Mouse (Mus musculus): ENCODE measurements around the gene Ccdc3. TPM values are rescaled to one million over a fixed set of nuclear protein-coding genes. Genes with fewer than 3 reads are reported as not detected.

Ccdc3 gene
- total RNA-seq, 2 experiments from 2014 or later, result 7.4 TPM

DNA sequence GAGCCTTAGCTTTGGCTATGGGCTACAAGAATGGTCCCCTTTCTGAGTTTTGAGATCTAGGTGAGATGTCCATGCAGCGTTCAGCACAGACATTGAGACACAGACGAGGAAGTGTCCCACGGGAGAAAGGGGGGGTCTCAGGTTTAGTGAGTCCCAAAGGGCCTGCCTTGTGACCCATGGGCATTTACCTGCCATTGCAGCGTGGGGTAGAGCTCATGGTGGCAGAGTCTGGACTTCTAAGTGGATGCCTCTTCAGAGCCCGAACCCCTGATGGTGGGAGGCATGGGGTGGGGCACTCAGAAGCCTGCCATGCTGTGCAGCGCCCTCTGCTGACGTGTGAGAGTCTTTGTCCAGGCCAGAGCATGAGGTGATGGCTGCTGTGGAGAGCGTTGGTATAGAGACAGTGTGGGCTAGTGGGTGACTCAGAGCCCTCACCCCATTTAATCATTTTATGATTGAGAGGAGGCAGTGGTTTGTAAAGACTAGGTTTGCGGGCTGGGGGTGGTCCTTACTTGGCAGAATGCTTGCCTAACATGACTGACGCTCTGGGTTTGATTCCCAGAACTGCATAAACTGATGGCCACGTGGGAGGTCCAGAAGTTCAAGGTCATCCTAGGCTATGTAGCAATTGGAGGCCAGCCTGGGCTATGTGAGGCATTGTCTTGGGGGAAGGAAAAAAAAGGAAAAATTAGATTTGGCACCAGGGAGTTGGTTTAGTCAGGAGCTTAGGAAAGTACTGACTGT is 23.6 kb downstream of the Ccdc3 start:
- no peak for DNase-seq

DNA sequence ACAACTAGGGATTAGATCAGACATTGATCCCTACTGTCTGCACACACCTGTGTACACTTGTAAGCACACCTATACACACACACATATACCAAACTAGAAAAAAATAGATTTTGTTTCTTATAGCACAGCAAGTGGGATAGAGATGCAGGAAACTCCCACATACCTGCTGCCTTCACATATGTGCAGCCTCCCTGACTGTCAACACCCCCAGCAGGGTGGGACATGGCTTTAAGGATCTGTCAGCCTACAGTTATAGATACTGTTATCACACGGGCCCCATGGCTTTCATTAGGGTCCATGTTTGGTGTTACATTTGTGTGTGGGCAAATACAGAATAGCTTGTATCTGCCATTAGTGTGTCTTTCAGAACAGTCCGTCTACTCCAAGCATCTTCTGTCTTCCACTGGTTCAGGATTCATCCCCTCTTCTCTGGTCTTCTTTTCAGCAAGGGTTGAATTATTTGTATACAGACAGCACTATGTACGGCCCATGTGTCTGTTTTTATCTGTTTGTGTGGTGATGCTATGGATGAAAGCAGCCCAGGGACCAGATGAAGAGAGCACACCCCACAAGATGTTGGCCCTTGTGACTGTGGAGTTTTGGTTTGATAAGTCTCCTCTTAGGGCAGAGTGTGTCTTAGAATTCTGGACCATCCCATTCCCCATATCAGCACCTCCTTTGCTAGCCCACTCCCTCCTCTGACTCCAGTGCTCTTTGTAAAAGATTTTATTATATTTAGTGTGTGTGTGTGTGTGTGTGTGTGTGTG is 24.5 kb downstream of the Ccdc3 start:
- DNase-seq, result no peak

DNA sequence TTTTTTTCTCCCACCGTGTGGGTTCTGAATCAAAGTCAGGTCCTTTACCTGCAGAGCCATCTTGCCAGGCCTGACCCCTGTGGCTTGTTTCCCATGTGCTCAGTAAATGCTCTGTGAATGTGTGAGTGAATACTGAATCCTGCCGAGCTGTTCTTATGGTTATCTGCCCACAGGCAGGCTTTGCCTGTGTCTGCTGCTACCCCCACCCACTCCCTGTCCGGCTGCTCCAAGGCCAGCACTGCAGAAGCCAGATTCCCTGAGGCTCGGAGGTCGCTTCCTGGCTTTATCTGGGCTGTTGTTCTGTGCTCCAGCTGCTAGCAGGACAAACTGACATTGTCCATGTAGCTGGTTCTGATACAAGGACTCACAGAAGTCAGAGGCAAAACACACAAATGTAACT is 25.2 kb downstream of the Ccdc3 start:
- no peak for DNase-seq

DNA sequence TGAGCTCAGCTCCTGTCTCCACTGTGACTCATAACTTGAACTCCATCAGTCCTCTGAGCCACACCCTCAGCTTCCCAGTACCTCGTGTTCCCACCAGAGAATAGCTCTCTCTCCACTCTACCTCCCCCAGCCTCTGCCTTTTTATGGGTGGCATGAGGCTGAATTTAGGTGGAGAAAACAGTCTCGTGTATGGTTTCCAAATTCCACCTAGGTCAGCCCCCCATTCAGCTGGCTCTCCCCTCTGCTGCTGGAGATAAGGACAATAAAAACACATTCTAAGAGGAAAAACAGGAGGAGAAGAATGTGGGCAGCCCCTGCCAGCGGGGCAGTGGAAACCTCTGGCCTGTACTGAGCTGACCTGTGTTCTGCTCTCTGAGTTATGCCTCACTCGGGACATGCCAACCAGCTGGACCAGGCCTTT is 28.4 kb downstream of the Ccdc3 start:
- DNase-seq, result no peak

DNA sequence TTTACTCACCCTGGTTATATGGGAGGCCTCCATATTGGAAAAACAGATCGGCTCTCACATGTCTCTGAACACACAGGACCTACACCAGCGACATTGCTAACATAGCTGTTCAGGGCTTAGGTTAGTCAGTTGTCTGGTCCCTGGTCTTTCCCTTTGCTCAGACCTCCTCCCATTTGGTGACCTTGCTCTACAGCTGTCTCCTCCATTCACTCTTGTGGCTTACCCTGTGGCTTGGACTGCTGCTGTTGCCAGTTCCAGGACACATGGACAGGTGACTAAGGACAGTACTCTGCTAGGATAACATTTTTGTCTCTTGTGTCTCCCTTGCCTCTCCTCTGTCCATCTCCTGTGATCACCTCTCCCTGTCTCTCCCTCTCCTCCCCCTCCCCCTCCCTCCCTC is 29.2 kb downstream of the Ccdc3 start:
- no peak for DNase-seq

DNA sequence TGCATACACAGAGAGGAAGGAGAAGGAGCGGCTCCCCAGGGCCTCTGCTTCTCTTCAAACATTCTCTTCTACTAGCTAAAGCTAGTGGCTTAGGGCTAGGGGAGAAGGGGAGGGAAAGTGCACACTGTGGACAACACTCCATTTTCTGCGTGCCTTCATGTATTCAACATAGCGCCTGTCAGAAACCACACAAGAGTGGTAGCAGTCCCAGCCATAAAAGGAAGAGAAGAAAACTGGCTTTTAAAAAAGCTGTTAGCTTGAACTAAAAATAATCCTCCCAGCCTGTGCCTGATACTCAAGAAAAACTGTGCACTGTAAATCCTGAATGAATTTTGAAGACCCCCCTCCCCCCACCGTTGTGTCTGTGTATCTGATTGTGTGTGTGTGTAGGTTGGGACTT is 33.2 kb downstream of the Ccdc3 start:
- DNase-seq, result no peak

DNA sequence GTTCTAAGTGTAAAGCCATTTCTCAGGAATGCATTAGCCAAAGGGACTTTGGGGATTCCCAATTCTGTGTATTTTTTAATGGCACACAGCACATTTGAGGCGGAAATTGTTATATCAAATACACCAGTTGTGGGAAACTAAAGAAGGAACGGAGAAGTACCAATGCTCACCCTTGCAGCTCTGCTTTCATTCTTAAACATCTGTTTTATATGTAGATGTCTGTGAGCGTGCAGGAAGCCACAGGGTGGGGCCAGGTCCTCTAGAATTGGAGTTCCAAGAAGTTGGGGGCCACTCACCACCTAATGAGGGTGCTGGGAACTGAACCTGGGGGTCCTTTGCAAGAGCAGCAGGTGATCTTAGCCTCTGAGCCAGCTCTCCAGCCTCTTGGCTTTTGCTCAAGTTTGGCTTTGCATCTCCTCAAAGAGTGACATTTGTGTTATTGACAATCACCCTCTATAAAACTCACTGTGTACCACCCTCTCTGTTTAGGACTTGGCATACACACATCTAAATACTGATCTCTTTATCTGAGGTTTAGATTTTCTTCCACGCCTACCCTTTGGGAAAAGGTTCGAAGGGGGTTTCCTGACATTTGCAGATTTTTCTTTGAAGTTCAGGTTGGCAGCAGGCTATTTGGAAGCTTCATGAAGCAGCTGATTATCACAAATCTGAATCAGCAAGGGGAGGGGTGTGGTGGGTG is 33.9 kb downstream of the Ccdc3 start:
- DNase-seq, result no peak

DNA sequence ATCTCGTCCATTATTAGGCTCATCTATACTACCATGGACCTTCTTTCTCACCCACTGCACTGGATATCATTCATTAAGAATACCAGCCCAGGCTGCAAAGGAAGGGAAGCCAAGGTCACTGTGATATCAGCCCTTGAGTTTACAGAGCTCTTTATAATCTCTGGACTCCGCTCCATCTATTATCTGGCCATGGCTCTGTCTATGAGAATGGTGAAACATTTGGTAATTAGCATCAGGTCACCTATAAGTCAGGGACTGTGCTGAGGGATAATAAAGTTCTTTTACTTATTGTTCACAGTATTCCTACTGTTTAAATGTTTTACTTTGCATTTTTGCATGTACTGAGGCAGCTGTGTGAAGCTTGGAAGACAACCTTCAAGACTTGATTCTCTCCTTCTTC is 35.2 kb downstream of the Ccdc3 start:
- DNase-seq, result no peak

DNA sequence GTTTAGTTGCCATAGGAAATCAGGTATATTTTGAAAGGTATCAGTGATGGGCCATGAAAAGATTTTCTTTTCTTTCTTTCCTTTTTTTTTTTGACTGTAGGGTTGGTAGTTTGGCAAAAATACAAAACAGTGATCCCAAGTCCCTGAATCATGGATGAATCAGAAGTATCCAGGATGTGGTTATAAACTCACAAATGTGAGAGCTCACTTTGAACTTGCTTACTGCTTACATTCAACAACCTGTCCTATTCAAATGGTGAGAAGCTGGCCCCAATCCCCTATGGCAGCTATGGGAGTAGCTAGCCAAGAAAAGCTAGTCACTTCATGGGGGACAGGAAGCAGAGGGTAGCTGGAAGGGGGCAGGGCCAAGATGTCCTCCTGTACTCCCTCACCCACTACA is 37.1 kb downstream of the Ccdc3 start:
- no peak for DNase-seq

DNA sequence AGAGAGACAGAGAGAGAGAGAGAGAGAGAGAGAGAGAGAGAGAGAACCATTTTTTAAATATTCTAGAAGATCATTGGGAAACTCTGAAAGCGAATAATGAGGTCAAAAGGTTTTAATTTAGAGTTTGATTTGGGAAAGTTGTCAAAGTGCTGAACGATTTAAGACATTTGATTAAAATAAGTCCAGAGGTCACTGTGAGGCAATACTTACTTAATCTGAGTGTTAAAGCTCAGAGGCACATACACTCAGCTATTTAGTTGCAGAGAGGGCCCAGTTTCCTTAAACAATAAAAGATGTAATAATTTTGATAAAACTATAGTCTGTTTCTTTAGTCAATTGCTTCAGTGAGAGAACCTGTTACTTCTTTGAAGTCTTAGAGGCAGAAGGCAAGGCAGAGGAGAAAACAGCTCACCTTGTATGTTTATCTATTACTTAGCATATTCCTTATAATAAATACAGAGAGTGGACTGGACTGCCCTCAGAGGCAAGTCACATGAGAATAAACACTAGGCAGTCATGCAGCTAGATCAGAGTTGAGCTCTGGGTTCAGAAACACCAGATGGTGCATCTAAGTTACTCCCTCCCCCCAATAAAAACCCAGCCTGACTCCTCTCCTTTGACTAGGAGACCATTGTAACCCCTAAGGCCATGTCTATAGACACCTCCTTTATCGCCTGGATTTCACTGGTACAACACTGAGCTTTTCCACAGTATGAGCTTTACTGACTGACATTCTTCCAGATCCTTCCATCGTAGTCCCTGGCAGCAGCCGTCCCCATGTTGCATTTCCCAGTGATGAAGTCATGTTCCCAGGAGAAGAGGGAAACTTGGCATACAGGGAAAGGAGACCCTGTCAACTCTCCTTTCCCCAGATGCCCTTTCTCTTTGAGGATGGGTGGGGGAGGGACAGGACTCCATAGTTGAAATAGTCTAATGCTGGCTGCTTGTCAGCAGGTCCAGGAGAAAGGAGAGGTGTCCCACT is 44.2 kb downstream of the Ccdc3 start:
- DNase-seq, result peak; percentile 54

DNA sequence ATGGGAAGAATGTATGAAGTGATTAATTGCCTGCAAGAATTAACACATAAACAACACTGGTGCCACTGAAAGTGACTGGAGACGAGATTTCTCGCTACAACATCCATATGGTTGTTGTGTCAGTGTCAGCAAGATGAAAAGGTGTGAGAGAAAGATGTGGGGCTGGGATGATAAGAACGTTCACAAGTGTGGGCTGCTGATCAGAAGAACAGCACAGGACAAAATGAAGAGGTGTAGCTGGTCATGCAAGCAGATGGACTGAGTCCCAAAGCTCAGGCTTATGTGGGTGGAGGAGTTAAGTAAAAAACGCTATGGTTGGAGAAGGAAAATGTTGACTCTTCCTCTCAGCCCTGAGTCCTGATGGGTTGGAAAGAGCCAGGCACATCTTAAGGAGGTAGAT is 46.6 kb downstream of the Ccdc3 start:
- DNase-seq, result no peak

DNA sequence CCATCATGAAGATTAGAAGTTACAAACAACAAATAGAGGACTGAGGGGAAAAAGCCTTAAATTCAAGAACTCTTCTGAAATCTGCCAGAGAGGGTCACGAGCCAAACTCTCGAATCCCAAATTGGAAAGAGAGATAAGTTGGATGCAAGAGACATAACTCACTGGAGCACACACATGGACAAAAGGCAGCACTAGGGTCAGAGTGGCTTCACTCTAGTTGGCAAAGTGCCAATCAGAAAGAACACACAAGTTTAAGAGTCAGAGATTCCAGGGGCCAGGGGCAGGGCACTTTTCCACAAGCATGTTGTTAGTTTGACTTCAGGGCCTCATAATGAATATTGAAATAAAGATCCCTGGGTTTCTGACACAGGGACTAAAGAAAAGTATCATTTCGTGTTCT is 48.1 kb downstream of the Ccdc3 start:
- peak; percentile 11 for DNase-seq

DNA sequence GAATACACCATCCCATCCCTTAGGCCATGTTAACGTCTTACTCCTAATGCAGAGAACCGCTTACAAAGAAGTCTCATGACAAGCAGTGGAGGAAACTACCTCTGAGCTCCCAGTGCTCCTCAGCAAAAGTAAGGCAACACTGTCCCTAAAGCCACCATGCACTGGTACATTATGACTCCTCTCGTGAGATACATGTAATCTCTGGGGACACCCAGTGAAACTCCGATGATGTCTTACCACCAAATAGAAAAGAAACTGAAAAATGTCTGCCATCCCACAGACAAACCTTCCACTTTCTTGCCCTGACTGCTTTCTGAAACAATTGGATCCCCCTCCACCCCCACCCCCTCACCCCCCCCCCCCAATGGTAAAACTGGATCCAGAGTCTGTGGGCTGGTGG is 54.6 kb downstream of the Ccdc3 start:
- no peak for DNase-seq

DNA sequence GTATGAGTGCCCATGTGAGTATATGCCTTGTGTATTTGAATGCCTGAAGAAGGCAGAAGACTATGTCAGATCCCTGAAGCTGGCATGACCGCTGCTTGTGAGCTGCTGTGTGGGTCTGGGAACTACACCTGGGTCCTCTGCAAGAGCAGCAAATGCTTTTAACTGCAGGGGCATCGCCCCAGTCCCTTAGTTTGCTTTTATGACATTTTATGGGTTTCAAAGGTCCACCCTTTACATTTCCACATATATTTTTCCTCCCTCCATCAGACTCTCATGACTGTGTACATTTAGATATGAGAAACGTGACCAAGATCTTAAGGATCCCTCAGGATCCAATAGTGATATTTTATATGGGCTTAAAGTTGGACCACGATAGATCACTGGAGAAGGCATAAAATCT is 55.5 kb downstream of the Ccdc3 start:
- no peak for DNase-seq

DNA sequence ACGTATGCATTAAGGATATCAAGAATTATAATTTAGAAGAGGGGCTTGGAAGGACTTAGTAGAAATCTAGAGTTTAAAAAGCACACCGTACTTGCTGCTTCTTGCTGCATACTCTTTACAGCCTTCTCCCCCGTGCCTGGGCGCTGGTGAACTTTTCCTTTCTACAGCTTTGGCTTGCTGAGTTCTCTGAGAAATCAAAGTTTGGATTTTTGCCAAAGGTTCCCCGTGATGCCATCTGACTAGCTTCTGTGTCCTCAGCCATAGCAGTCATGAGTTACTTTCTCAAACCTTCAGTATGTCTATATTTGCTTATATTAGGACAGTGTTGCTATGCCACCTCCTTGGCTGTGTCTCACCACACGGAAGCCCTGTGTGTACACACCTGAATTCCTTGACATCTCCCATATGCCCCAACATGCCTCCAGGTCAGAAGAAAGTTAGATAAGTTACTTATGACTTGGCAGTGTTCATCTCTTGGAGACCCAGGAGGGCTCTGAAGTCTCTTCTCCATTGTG is 57.2 kb downstream of the Ccdc3 start:
- DNase-seq, result no peak

DNA sequence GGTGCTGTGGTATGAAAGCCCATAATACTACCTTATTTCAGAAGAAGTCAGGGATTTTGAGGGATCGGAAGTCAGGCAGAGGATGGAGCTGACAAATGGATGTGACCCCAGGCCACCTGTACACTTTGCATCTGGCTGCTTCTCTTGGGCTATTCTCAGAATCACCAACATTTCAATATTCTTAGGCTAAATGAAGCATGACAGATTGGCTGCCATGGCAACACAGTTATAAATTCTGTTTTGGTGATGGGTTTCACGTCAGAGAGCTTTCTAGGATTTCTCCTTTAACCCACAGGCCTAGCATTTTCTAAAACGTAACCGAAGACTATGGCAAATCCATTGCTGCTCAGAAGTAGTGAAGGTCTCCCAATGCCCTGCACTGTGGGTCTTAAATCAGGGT is 59.9 kb downstream of the Ccdc3 start:
- no peak for DNase-seq

DNA sequence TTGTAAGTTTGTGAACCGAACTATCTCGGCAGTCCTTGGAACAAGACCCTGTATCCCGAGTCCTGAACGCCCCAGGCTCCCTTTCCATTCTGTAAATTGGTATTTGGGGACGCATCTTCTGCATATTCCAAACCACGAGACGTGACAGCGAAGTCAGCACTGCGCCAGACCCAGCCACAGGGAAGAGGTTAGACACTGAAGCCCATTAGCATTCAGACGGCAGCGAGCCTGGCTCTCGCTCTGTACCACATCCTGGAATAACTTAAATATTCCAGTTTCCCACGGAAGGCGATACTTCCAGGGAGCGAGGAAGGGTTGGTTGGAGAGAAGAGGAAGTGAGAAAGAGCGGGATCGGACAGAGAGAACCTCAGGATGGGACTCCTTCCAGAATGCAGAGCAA is 61.7 kb downstream of the Ccdc3 start:
- no peak for DNase-seq

DNA sequence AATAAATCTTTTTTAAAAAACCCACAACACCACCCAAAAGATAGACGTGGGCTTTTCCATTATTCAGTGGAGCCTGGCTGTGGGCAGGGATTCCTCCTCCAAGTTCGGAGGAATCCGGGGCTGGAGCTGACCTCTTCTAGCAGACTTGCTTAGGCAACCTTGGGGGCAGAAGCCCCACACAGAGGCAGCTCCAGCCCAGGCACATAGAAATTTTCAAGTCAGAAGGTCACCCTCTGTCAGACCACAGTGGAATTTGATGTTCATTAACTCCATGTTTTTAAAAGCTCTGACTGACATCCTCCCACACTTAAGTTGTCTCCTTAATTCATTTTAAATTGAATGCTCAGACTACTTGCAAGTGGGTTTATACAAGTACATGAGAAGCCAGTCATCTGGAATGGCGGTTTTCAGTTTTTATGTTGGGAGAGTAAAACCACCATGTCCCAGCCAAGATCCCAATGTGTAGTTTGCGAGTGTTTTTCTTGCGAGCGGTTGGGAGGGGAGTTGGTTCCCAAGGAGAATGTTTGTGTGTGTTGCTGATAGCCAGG is 63.3 kb downstream of the Ccdc3 start:
- DNase-seq, result no peak

DNA sequence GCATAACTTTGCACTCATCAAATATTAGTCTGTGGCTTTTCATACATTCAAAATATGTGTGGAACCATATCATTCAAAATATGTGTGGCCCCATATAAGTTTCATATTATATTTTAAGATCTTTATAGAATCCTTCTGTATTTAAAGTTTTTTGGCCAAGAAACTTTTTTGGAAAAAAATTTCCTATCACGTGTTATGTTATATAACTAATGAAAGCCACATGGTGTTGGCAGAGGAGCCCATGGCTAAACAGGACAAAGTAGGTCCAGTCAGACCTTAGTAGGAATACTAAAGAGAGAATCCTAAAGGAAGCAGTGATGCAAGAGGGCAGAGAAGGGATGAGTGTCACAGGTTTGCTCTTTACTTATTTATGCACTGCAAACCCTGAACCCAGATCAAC is 65.6 kb downstream of the Ccdc3 start:
- DNase-seq, result no peak

DNA sequence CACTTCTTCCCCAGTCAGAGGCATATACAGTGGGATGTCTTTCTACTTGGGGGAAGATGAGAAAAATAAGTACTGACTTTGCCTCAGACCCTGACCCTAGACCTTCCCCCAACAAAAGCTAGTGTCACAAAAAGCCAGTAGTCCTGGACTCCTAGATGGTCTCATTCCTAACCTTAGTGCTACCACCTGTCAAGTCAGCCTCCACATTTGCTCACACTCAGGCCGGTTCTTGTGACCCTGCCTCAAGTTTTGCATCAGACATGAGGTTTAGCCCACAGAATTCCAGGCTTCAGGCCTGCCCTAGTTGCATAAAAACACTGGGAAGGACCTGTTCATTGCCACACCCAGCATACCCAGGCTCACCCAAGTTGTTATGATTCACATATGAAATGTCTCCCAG is 67.4 kb downstream of the Ccdc3 start:
- no peak for DNase-seq

DNA sequence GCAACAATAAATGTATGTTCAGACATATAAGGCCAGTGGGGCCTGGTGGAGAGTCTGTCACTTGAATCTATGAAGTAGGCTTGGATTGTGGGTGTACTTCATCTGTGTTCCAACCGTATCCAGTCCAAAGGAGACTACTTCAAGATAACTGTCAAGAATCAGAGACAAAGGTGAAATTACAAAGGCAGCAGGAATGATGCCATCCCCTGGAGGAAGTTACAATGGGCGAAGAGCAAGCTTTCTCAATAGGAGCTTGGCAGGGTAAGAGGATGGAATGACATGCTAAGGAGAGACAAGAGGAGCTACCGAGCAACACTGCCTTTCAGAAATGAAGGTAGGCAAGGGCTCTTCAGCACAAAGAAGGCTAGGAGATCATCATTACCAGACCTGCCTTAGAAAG is 69.1 kb downstream of the Ccdc3 start:
- DNase-seq, result no peak

DNA sequence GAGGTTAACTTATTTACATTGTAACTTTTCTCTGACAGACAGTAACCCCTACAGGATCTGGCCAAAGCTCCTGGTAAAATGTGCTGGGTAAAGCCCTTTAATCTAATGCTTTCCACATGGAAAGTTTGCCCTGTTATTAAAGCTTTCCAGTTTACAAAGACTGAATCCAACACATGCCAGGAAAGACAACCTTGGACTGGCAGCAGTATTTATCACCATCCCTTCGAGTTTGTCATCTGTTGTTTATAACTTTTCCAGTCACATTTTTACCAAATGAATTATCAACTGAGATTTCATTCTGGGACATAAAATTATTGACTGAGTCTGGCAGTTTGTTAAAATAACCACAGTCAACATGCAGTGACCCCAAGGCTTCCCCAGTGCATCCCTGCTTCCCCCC is 77.0 kb downstream of the Ccdc3 start:
- DNase-seq, result no peak
